Mouse (Mus musculus): ENCODE measurements at regions not wholly inside any gene's neighbourhood (a gene's known extent, or its start where the extent isn't known, plus 50 kb on each side); places are given as distances from the start of the nearest gene placed in this dataset.

- TF ChIP-seq POLR2A (IDR thresholded peaks at IDR 0.05; ENCODE audit: borderline replicate concordance, insufficient read depth, low read length) (no peak), CTCF (IDR thresholded peaks at IDR 0.05; ENCODE audit: borderline replicate concordance, insufficient read depth, low read depth, low read length) (no peak)
Measured at GRCm38 (mm10) chr5:83622612-83623374, 267.8 kb upstream of the Tecrl start.

All from cerebellum, adult 2 months (tissue).